Mouse (Mus musculus) intestine, embryonic 14.5 days (tissue): ENCODE data around the gene Crispld2. TPM values are rescaled to one million over a fixed set of nuclear protein-coding genes. Genes with fewer than 3 reads are reported as not detected.

ENCODE experiments used
- ATAC-seq: fragments of 200-750 bp; cut with Nextera tagmentation; replicated peaks from 2 replicates; pipeline ENCODE4 v1.8.0; 2017; ENCODE audit warnings: low read depth, moderate number of reproducible peaks, moderate TSS enrichment, moderate library complexity; ENCODE audit not compliant: low FRiP score, low TSS enrichment
- DNase-seq: peaks from one replicate; pipeline ENCODE4 v3.0.0-alpha.2; 2018; ENCODE audit warnings: low spot score
- H3K27ac ChIP-seq: fragments of 300-500 bp; sonication (generic); 2 replicates; pipeline ENCODE4 v1.5.1; 2014; ENCODE audit warnings: low read depth, mild to moderate bottlenecking, control low read depth
- H3K27me3 ChIP-seq: fragments of 300-500 bp; sonication (generic); replicated peaks from 2 replicates; pipeline ENCODE4 v1.6.1; 2014; ENCODE audit warnings: low read length, control low read depth; ENCODE audit not compliant: control insufficient read depth, insufficient read depth
- H3K36me3 ChIP-seq: fragments of 300-500 bp; sonication (generic); 2 replicates; pipeline ENCODE4 v1.6.1; 2014; ENCODE audit warnings: low read length, control low read depth; ENCODE audit not compliant: control insufficient read depth, insufficient read depth
- H3K4me1 ChIP-seq: fragments of 300-500 bp; sonication (generic); replicated peaks from 2 replicates; pipeline ENCODE4 v1.6.1; 2014; ENCODE audit warnings: low read length, control low read depth, mixed read lengths; ENCODE audit not compliant: control insufficient read depth, insufficient read depth
- H3K4me2 ChIP-seq: fragments of 300-500 bp; sonication (generic); 2 replicates; pipeline ENCODE4 v1.6.1; 2014; ENCODE audit warnings: low read length
- H3K4me3 ChIP-seq: fragments of 300-500 bp; sonication (generic); 2 replicates; pipeline ENCODE4 v1.5.1; 2014; ENCODE audit warnings: low read depth, low read length, control low read depth, mixed read lengths
- H3K9ac ChIP-seq: fragments of 300-500 bp; sonication (generic); 2 replicates; pipeline ENCODE4 v1.6.1; 2014; ENCODE audit warnings: mild to moderate bottlenecking, low read length
- H3K9me3 ChIP-seq: fragments of 300-500 bp; sonication (generic); 2 replicates; pipeline ENCODE4 v1.6.1; 2016; ENCODE audit warnings: low read length, control low read depth; ENCODE audit not compliant: control insufficient read depth
- WGBS: fragments of 180-500 bp; shearing (Covaris S2); extraction: QIAGEN DNeasy Blood & Tissue Kit; methylation state at CpG from one replicate; pipeline ENCODE4 v1.1.7; 2014; 5-methylcytosine and 5-hydroxymethylcytosine counted together
- polyA plus RNA-seq: library from polyadenylated mRNA; unstranded; fragments of >200 nt; fragmentation: Nextera tagmentation; extraction: Ambion mirVana; gene quantifications from 2 replicates; pipeline ENCODE4 v1.2.1, GENCODE M21; 2014

Gene Crispld2
- polyA plus RNA-seq, 1 experiment from 2014 or later = 18.0 TPM

GRCm38 (mm10) chr8:120004154-120004702 is 12.0 kb downstream of the Crispld2 start:
- peaks cover 60% of the 10 kb centered on the region for H3K4me1 ChIP-seq
- H3K9me3 ChIP-seq = no peaks in the 10 kb centered on the region
- no peaks in the 10 kb centered on the region for H3K36me3 ChIP-seq
- peak overlapping the region; percentile 39 for H3K4me2 ChIP-seq
- 7% methylated on average over 14 of the region's 14 CpGs for WGBS
- no peaks in the 10 kb centered on the region for H3K27me3 ChIP-seq
- H3K27ac ChIP-seq = peak overlapping the region; percentile 83
- DNase-seq = peak; percentile 83
- H3K9ac ChIP-seq = no peak overlapping the region
- H3K4me3 ChIP-seq = no peak overlapping the region
- ATAC-seq = peak; percentile 79

GRCm38 (mm10) chr8:120004705-120005381 is 12.6 kb downstream of the Crispld2 start:
- 0 out of 2 replicates have a peak, but pooled peaks have one; percentile 0 for ATAC-seq
- no peak overlapping the region for H3K9ac ChIP-seq
- 12% methylated on average over 2 of the region's 2 CpGs for WGBS

GRCm38 (mm10) chr8:120006645-120007160 is 14.5 kb downstream of the Crispld2 start:
- Histone ChIP-seq H3K4me2 (0 out of 2 replicates have a peak overlapping the region, but pooled peaks have one; percentile 1), H3K9me3 (no peaks in the 10 kb centered on the region), H3K27ac (peak overlapping the region; percentile 9; the same call in 1 of the 2 replicates), H3K4me3 (no peak overlapping the region), H3K36me3 (no peaks in the 10 kb centered on the region; the same call in 1 of the 2 replicates), H3K4me1 (peaks cover 47% of the 10 kb centered on the region), H3K27me3 (no peaks in the 10 kb centered on the region), H3K9ac (no peak overlapping the region)
- 22% methylated on average over 9 of the region's 9 CpGs for WGBS
- DNase-seq (no peak), ATAC-seq (no peak)

More at GRCm38 (mm10) chr8:120004705-120005381, 12.6 kb downstream of the Crispld2 start:
- no peak overlapping the region for H3K4me3 ChIP-seq
- DNase-seq = peak; percentile 80
- H3K27ac ChIP-seq = peak overlapping the region; percentile 83
- no peaks in the 10 kb centered on the region for H3K36me3 ChIP-seq
- H3K4me2 ChIP-seq = peak overlapping the region; percentile 39
- no peaks in the 10 kb centered on the region for H3K9me3 ChIP-seq
- H3K4me1 ChIP-seq = peaks cover 60% of the 10 kb centered on the region
- H3K27me3 ChIP-seq = no peaks in the 10 kb centered on the region

- Histone ChIP-seq H3K9me3 (no peaks in the 10 kb centered on the region), H3K4me2 (no peak overlapping the region), H3K4me3 (no peak overlapping the region), H3K27ac (peak overlapping the region; percentile 9; the same call in 1 of the 2 replicates), H3K4me1 (peaks cover 44% of the 10 kb centered on the region), H3K27me3 (no peaks in the 10 kb centered on the region), H3K9ac (no peak overlapping the region), H3K36me3 (no peaks in the 10 kb centered on the region; the same call in 1 of the 2 replicates)
- ATAC-seq (no peak), DNase-seq (no peak)
- 82% methylated on average over 9 of the region's 9 CpGs for WGBS
Observed at GRCm38 (mm10) chr8:120007178-120007577, 14.9 kb downstream of the Crispld2 start.

GRCm38 (mm10) chr8:120009284-120009683 is 17.0 kb downstream of the Crispld2 start:
- 67% methylated on average over 6 of the region's 6 CpGs for WGBS
- Histone ChIP-seq H3K4me3 (no peak overlapping the region), H3K9ac (no peak overlapping the region), H3K9me3 (no peaks in the 10 kb centered on the region), H3K27ac (no peak overlapping the region), H3K27me3 (no peaks in the 10 kb centered on the region), H3K4me1 (peaks cover 33% of the 10 kb centered on the region), H3K4me2 (no peak overlapping the region), H3K36me3 (no peaks in the 10 kb centered on the region; the same call in 1 of the 2 replicates)
- DNase-seq (no peak), ATAC-seq (no peak)

- WGBS = 81% methylated on average over 8 of the region's 8 CpGs
- Histone ChIP-seq H3K4me3 (no peak overlapping the region), H3K36me3 (peaks cover 14% of the 10 kb centered on the region; the same call in 1 of the 2 replicates), H3K27ac (no peak overlapping the region), H3K4me2 (no peak overlapping the region), H3K27me3 (no peaks in the 10 kb centered on the region), H3K4me1 (peaks cover 9% of the 10 kb centered on the region; the same call in 1 of the 2 replicates), H3K9ac (no peak overlapping the region), H3K9me3 (no peaks in the 10 kb centered on the region)
- ATAC-seq = no peak
- no peak for DNase-seq
Observed at GRCm38 (mm10) chr8:120012491-120012890, 20.3 kb downstream of the Crispld2 start.

- no peak for DNase-seq
- H3K9me3 ChIP-seq = no peaks in the 10 kb centered on the region
- H3K9ac ChIP-seq = no peak overlapping the region
- no peak overlapping the region for H3K4me3 ChIP-seq
- H3K27me3 ChIP-seq = no peaks in the 10 kb centered on the region
- H3K4me2 ChIP-seq = no peak overlapping the region
- ATAC-seq = peak; percentile 36; the same call in 1 of the 2 replicates
- H3K27ac ChIP-seq = no peak overlapping the region
- H3K36me3 ChIP-seq = peaks cover 18% of the 10 kb centered on the region; the same call in 1 of the 2 replicates
- peaks cover 9% of the 10 kb centered on the region; the same call in 1 of the 2 replicates for H3K4me1 ChIP-seq
- 42% methylated on average over 9 of the region's 9 CpGs for WGBS
Observed at GRCm38 (mm10) chr8:120012927-120013326, 20.7 kb downstream of the Crispld2 start.

- Histone ChIP-seq H3K4me1 (peaks cover 9% of the 10 kb centered on the region; the same call in 1 of the 2 replicates), H3K9ac (no peak overlapping the region), H3K36me3 (peaks cover 26% of the 10 kb centered on the region; the same call in 1 of the 2 replicates), H3K9me3 (no peaks in the 10 kb centered on the region), H3K27ac (no peak overlapping the region), H3K4me2 (no peak overlapping the region), H3K4me3 (no peak overlapping the region), H3K27me3 (no peaks in the 10 kb centered on the region)
- ATAC-seq = no peak
- 54% methylated on average over 15 of the region's 15 CpGs for WGBS
- no peak for DNase-seq
Observed at GRCm38 (mm10) chr8:120014267-120015023, 22.2 kb downstream of the Crispld2 start.
